Mouse (Mus musculus) cerebellum, postnatal 4 days (tissue): ENCODE measurements around the gene Loxl1.
A peak's percentile ranks its signal among the peaks of the same experiment; 100 is the strongest.

Source experiments
- DNase-seq, 2 experiments: peaks; one replicate each; pipeline ENCODE4 v3.0.0; 2022; ENCODE audit warnings: low spot score in 2 of 2, mixed read lengths in 1 of 2

Gene Loxl1

DNA sequence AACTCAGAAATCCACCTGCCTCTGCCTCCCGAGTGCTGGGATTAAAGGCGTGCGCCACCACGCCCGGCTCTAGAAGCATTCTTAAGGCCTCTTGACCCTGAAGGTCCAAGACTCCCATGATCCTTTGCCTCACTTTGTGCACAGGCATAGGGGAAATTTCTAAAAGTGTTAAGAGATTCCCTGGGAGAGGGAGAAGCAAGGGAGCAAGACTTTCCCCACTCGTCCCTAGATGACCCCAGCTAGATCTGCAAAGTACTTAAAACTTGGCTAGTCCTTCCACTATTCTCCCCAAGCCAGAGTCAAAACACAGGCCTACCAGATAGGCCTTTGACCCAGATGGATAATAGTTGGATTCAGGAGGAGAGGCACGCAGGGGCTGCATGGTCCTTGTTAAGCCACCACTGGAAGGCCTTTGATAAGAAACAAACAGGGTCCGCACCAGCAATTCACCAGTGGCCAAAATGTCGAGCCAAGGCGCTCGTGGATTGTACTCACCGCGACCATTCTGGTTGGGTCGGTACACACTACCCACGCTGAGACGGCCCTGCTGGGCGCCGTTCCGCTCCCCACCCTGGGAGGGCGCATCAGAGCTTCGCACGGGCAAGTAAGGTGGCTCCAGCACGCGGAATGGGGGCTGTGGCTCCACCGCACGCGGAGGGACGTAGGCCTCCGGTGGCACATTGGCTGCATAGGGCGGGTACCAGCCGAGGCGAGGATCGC lies 1.6 kb downstream of the Loxl1 start:
- DNase-seq: no peak

GRCm38 (mm10) chr9:58310043-58310660 lies 2.8 kb downstream of the Loxl1 start:
- no peak for DNase-seq

GRCm38 (mm10) chr9:58308395-58308794 lies 4.6 kb downstream of the Loxl1 start:
- no peak for DNase-seq

GRCm38 (mm10) chr9:58305686-58306085 lies 7.3 kb downstream of the Loxl1 start:
- no peak for DNase-seq

- DNase-seq: no peak
Measured at GRCm38 (mm10) chr9:58303599-58304271, 9.3 kb downstream of the Loxl1 start.

DNA sequence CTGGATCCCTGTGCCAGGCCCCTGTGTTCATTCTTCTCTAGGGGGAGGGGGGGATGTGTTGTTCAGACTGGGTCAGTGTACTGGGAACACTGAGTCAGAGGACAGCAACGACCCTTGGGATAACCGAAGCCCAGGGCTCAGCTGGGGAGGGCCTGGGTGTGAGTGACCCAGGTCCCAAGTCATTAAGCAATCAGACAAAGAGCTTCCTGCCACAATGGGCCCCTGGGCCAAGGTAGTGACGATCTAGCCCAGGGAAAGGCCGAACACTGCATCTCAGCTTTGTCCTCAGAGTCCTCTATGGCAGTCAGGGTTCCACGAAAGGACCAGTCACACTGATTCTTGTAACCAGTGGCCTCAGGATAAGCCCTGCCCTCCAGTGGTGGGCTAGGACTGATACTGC lies 9.9 kb downstream of the Loxl1 start:
- no peak for DNase-seq

- DNase-seq: no peak
Measured at GRCm38 (mm10) chr9:58299356-58299799, 13.6 kb downstream of the Loxl1 start.

GRCm38 (mm10) chr9:58297961-58298477 lies 15.0 kb downstream of the Loxl1 start:
- no peak for DNase-seq

DNA sequence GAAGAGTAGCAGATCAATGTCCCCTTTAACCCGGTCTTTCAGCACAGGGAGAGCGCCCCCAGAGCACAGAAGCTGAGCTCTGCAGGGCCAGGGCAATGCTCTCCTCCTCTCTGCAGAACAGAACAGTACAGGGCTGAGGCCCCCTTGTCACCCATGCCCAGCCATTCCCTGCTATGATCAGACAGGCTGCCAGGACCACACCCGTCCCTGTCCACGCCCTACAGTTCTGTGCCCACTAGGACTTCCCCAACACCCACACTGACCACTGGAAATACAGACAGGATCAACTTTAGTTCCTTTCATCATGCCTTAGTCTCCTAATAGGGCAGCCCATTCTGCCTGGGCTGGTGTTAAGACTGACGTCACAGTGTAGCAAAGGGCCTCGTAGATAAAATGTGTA lies 15.9 kb downstream of the Loxl1 start:
- DNase-seq: no peak

- DNase-seq: no peak
Measured at GRCm38 (mm10) chr9:58295766-58296361, 17.1 kb downstream of the Loxl1 start.

DNA sequence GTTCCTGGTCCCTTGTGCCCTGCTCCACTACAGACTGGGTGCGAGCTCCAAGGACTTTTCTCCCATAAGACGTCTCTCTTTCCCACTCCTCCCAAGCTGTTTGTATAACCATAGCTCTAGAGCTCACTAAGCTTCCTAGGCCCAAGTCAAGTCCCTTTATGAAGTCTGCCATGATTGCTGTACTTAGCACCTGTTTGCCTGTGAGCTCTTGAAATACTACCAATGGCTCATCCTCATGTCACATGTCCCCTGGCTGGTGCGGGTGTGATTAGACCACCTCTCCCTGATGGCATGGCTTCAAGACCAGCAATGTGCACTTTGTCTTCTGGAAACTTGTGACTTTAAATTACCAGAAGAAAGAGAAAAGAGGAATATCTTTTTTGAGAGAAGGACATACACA lies 17.6 kb downstream of the Loxl1 start:
- no peak for DNase-seq

DNA sequence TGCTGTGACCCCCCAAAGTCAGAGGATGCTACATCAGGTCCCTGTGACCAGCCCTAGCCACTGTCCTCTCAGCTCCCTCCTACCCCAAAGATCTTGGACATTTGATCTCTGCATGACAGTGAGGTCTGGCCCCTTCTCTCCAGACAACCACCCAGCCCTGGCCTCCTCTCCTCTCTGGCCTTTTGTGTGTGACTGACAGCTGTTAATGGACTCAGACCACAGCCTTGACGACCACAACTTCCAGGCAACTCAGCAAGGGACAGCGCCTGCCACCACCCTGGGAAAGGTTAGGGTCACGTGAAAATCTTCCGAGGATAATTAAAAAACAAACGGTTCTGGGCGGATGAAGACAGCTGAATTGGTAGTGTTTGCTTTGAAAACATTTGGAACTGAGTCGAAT lies 18.5 kb downstream of the Loxl1 start:
- DNase-seq: no peak

DNA sequence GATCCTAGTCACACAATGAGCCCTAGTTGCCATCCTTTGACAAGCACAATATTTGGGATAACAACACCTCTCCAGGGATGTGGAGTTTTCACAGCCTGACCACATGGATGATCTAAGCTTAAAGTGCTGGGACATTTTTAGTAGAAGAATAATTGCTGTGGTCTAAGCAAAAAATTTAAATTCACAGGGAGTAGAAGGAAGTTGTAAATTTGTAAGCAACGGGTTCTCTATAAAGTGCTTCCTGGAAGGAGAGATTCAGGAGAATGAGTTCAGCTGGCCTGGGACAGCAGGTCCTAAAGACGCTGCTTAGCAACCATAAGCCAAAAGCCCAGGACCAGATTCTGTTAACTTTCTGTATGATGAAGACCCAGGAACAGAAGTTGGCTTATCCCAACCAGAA lies 23.1 kb downstream of the Loxl1 start:
- no peak for DNase-seq

GRCm38 (mm10) chr9:58289090-58289489 lies 23.9 kb downstream of the Loxl1 start:
- DNase-seq: no peak

DNA sequence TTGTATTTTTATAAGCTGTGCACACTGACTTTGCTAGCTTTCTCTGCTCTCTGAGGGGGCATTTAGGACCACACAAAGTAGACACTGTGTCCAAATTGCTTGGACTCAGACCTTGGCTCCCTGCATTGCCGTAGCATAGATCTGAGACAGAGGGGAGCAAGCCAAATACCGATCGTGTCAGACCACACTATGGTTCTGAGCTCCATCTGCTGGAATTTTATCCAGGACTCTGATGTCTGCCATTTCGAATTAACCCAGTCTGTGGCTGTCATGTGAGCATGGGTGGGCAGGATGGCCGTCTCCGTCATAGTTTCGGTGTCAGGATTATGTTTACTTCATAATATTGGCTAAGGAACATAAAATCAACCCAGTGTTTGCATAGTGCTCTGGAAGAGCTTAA lies 29.6 kb downstream of the Loxl1 start:
- DNase-seq: no peak

- DNase-seq: peak in 1 of 2 experiments; percentile 35
Measured at GRCm38 (mm10) chr9:58281597-58281996, 31.4 kb downstream of the Loxl1 start.

- DNase-seq: peak in 1 of 2 experiments; percentile 56
Measured at GRCm38 (mm10) chr9:58280259-58281109, 32.5 kb downstream of the Loxl1 start.

DNA sequence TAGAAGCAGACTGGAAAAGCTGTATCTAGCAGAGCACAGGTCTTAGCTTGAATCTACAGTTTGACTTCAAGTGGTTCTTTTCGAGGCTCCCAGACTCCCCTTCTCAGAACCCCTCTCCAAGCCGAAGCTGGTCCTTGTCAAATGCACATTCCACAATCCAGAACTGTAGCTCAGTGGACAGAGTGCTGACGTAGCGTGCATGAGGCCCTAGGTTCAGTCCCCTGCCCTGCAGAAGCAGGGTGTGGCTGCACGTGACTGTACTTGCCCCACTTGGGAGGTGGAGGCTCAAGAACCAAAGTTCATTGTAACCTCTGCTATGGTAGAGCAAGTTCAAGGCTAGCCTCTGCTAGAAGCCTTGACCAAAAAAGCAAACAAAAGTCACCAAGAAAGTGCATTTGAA lies 33.2 kb downstream of the Loxl1 start:
- DNase-seq: no peak

GRCm38 (mm10) chr9:58278821-58279723 lies 33.9 kb downstream of the Loxl1 start:
- no peak for DNase-seq

DNA sequence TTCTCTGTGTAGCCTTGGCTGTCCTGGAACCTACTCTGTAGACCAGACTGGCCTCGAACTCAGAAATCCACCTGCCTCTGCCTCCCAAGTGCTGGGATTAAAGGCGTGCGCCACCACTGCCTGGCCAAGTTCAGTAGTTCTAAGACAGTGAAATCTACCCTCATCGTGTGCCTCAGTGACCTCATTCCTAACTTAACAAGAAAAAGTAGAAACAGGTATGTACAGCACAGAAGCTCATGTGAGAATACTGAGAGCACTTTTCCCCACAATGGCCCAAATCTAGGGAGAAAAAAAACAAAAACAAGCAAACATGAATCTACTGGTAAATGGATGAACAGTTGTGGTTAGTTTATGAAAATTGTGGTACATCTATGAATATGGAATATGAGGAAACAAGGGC lies 34.7 kb downstream of the Loxl1 start:
- no peak for DNase-seq
